Mouse (Mus musculus) adrenal gland, postnatal 10 days (tissue): ENCODE data around the gene Gm32717. TPM values are rescaled to one million over a fixed set of nuclear protein-coding genes. Genes with fewer than 3 reads are reported as not detected.
"Not testable (repeated sequence)": the region's sequence is repeated elsewhere in the genome, so short reads cannot be mapped to it uniquely, and the experiment has no call there.

Source experiments
- DNase-seq: peaks from one replicate; pipeline ENCODE4 v3.0.0; 2021; ENCODE audit warnings: mixed read lengths
- long read RNA-seq, 2 experiments: library from polyadenylated mRNA; stranded (forward); transcript quantifications; one replicate each; pipeline ENCODE4 v2.0.0; 2021
- total RNA-seq, 2 experiments: library from RNA; stranded (reverse); gene quantifications; 2 replicates each; pipeline ENCODE4 v1.2.3; 2021

Gm32717 gene
- under 1 TPM; 0.58 to 0.72 TPM for total RNA-seq
- long read RNA-seq, experiment 1: 0 reads
- long read RNA-seq, experiment 2: 0 reads

- DNase-seq: not testable (repeated sequence)
Measured at GRCm38 (mm10) chr10:118240680-118241079, at the start of gene Gm32717. TSS of gene Gm32717 (minus strand) at chr10:118240780.

GRCm38 (mm10) chr10:118283016-118283415 lies 42.4 kb upstream of the Gm32717 start:
- DNase-seq: not testable (repeated sequence)

- not testable (repeated sequence) for DNase-seq
Measured at GRCm38 (mm10) chr10:118282565-118282964, 42.0 kb upstream of the Gm32717 start.

GRCm38 (mm10) chr10:118278069-118278468 lies 37.5 kb upstream of the Gm32717 start:
- not testable (repeated sequence) for DNase-seq

GRCm38 (mm10) chr10:118271416-118271815 lies 30.8 kb upstream of the Gm32717 start:
- not testable (repeated sequence) for DNase-seq

- not testable (repeated sequence) for DNase-seq
Measured at GRCm38 (mm10) chr10:118268812-118269211, 28.2 kb upstream of the Gm32717 start.

- DNase-seq: not testable (repeated sequence)
Measured at GRCm38 (mm10) chr10:118258388-118258787, 17.8 kb upstream of the Gm32717 start, which contains the start of gene Gm32802. TSS of gene Gm32802 (plus strand) at chr10:118258688.

GRCm38 (mm10) chr10:118250852-118251295 lies 10.3 kb upstream of the Gm32717 start:
- DNase-seq: peak; percentile 43

- peak; percentile 19 for DNase-seq
Measured at GRCm38 (mm10) chr10:118249006-118249595, 8.5 kb upstream of the Gm32717 start.

- DNase-seq: not testable (repeated sequence)
Measured at GRCm38 (mm10) chr10:118232607-118233006, 8.0 kb downstream of the Gm32717 start.

GRCm38 (mm10) chr10:118227629-118228028 lies 13.0 kb downstream of the Gm32717 start:
- not testable (repeated sequence) for DNase-seq

GRCm38 (mm10) chr10:118215719-118216393 lies 24.7 kb downstream of the Gm32717 start:
- DNase-seq: not testable (repeated sequence)

- DNase-seq: no peak
Measured at GRCm38 (mm10) chr10:118204642-118205041, 35.9 kb downstream of the Gm32717 start, which contains the start of gene Il22. TSS of gene Il22 (plus strand) at chr10:118204942.

GRCm38 (mm10) chr10:118195150-118195549 lies 45.4 kb downstream of the Gm32717 start:
- not testable (repeated sequence) for DNase-seq

Other genes starting within 250 kb of the Gm32717 start
- gene Mdm1, start 99.0 kb downstream of the Gm32717 start, total RNA-seq: 10 to 100 TPM; 15.5 to 17.8 TPM
- gene Il22, start 35.8 kb downstream of the Gm32717 start, total RNA-seq: not detected
- under 1 TPM; 0.58 to 0.72 TPM for gene Gm32802, start 17.9 kb upstream of the Gm32717 start, total RNA-seq
- gene Iltifb, start 54.3 kb upstream of the Gm32717 start, total RNA-seq: not detected
- gene Gm9040, start 86.2 kb upstream of the Gm32717 start, total RNA-seq: not detected
- gene Gm9044, start 91.6 kb upstream of the Gm32717 start, total RNA-seq: not detected
- gene Gm9045, start 97.1 kb upstream of the Gm32717 start, total RNA-seq: not detected
- gene Gm9046, start 102.5 kb upstream of the Gm32717 start, total RNA-seq: not detected
- gene Gm9048, start 107.9 kb upstream of the Gm32717 start, total RNA-seq: not detected
- gene Gm9049, start 113.3 kb upstream of the Gm32717 start, total RNA-seq: not detected
- not detected for gene Ifng, start 200.3 kb upstream of the Gm32717 start, total RNA-seq